Mouse (Mus musculus): ENCODE measurements around the gene Rnaseh2c. TPM values are rescaled to one million over a fixed set of nuclear protein-coding genes. Genes with fewer than 3 reads are reported as not detected.

Gene Rnaseh2c
- polyA plus RNA-seq, 1 experiment from 2014 or later: 162 TPM

GRCm38 (mm10) chr19:5641641-5642040 lies 40.0 kb downstream of the Rnaseh2c start:
- H3K36me3 ChIP-seq (replicated peaks): peaks cover 73% of the 10 kb centered on the region
- ATAC-seq (ENCODE audit: low FRiP score): no peak
- no peak overlapping the region for H3K9ac ChIP-seq
- no peaks in the 10 kb centered on the region for H3K9me3 ChIP-seq
- H3K27me3 ChIP-seq: no peaks in the 10 kb centered on the region
- no peak overlapping the region for H3K4me2 ChIP-seq
- WGBS: 94% methylated on average over 8 of the region's 8 CpGs
- no peak overlapping the region for H3K27ac ChIP-seq
- peaks cover 16% of the 10 kb centered on the region for H3K4me1 ChIP-seq
- H3K4me3 ChIP-seq (replicated peaks): no peak overlapping the region

GRCm38 (mm10) chr19:5645280-5645679 lies 43.6 kb downstream of the Rnaseh2c start:
- Histone ChIP-seq H3K4me3 (replicated peaks) (no peak overlapping the region), H3K9me3 (no peaks in the 10 kb centered on the region), H3K9ac (no peak overlapping the region), H3K4me1 (peaks cover 14% of the 10 kb centered on the region), H3K27me3 (no peaks in the 10 kb centered on the region), H3K4me2 (no peak overlapping the region), H3K27ac (no peak overlapping the region), H3K36me3 (replicated peaks) (peaks cover 78% of the 10 kb centered on the region)
- ATAC-seq (ENCODE audit: low FRiP score): no peak
- 96% methylated on average over 9 of the region's 9 CpGs for WGBS

- Histone ChIP-seq H3K9ac (no peak overlapping the region), H3K4me2 (no peak overlapping the region), H3K27ac (no peak overlapping the region), H3K9me3 (no peaks in the 10 kb centered on the region), H3K27me3 (peaks cover 9% of the 10 kb centered on the region; the same call in 1 of the 2 replicates), H3K36me3 (replicated peaks) (peaks cover 70% of the 10 kb centered on the region), H3K4me1 (peaks cover 14% of the 10 kb centered on the region), H3K4me3 (replicated peaks) (no peak overlapping the region)
- no peak for ATAC-seq (ENCODE audit: low FRiP score)
- WGBS: 92% methylated on average over 8 of the region's 8 CpGs
Measured at GRCm38 (mm10) chr19:5646731-5647330, 45.2 kb downstream of the Rnaseh2c start.

GRCm38 (mm10) chr19:5647791-5648190 lies 46.1 kb downstream of the Rnaseh2c start:
- 90% methylated on average over 6 of the region's 6 CpGs for WGBS
- Histone ChIP-seq H3K4me2 (no peak overlapping the region), H3K27ac (peak overlapping the region; percentile 80; the same call in 1 of the 2 replicates), H3K27me3 (peaks cover 19% of the 10 kb centered on the region), H3K4me3 (replicated peaks) (no peak overlapping the region), H3K36me3 (replicated peaks) (peaks cover 64% of the 10 kb centered on the region), H3K9me3 (no peaks in the 10 kb centered on the region), H3K9ac (no peak overlapping the region), H3K4me1 (peaks cover 14% of the 10 kb centered on the region)
- no peak for ATAC-seq (ENCODE audit: low FRiP score)

- H3K27ac ChIP-seq: peak overlapping the region; percentile 80
- H3K4me3 ChIP-seq (replicated peaks): peak overlapping the region; percentile 25
- peaks cover 25% of the 10 kb centered on the region for H3K27me3 ChIP-seq
- peak; percentile 90 for ATAC-seq (ENCODE audit: low FRiP score)
- no peaks in the 10 kb centered on the region for H3K9me3 ChIP-seq
- H3K4me2 ChIP-seq: peak overlapping the region; percentile 54
- 15% methylated on average over 26 of the region's 26 CpGs for WGBS
- H3K9ac ChIP-seq: peak overlapping the region; percentile 57
- H3K36me3 ChIP-seq (replicated peaks): peaks cover 57% of the 10 kb centered on the region
- peaks cover 14% of the 10 kb centered on the region for H3K4me1 ChIP-seq
Measured at GRCm38 (mm10) chr19:5648401-5649297, 47.0 kb downstream of the Rnaseh2c start.

GRCm38 (mm10) chr19:5649298-5649741 lies 47.6 kb downstream of the Rnaseh2c start:
- no peaks in the 10 kb centered on the region for H3K9me3 ChIP-seq
- H3K27ac ChIP-seq: peak overlapping the region; percentile 80
- H3K4me3 ChIP-seq (replicated peaks): peak overlapping the region; percentile 25
- peak overlapping the region; percentile 54 for H3K4me2 ChIP-seq
- H3K9ac ChIP-seq: peak overlapping the region; percentile 57
- H3K4me1 ChIP-seq: peaks cover 21% of the 10 kb centered on the region
- peaks cover 50% of the 10 kb centered on the region for H3K36me3 ChIP-seq (replicated peaks)
- H3K27me3 ChIP-seq: peaks cover 32% of the 10 kb centered on the region
- no peak; the same call in 1 of the 2 replicates for ATAC-seq (ENCODE audit: low FRiP score)
- WGBS: 79% methylated on average over 6 of the region's 6 CpGs

GRCm38 (mm10) chr19:5651502-5652274 lies 50.0 kb downstream of the Rnaseh2c start:
- Histone ChIP-seq H3K4me2 (no peak overlapping the region), H3K36me3 (replicated peaks) (peaks cover 27% of the 10 kb centered on the region), H3K27me3 (peaks cover 56% of the 10 kb centered on the region), H3K4me1 (peaks cover 29% of the 10 kb centered on the region), H3K9me3 (no peaks in the 10 kb centered on the region), H3K27ac (no peak overlapping the region), H3K4me3 (replicated peaks) (no peak overlapping the region), H3K9ac (no peak overlapping the region)
- 60% methylated on average over 13 of the region's 13 CpGs for WGBS
- ATAC-seq (ENCODE audit: low FRiP score): no peak

- Histone ChIP-seq H3K36me3 (replicated peaks) (peaks cover 18% of the 10 kb centered on the region), H3K4me2 (no peak overlapping the region), H3K4me1 (peaks cover 29% of the 10 kb centered on the region), H3K9ac (no peak overlapping the region), H3K27ac (no peak overlapping the region), H3K9me3 (no peaks in the 10 kb centered on the region), H3K27me3 (peaks cover 58% of the 10 kb centered on the region), H3K4me3 (replicated peaks) (no peak overlapping the region)
- WGBS: 71% methylated on average over 6 of the region's 6 CpGs
- no peak for ATAC-seq (ENCODE audit: low FRiP score)
Measured at GRCm38 (mm10) chr19:5652570-5652969, 50.9 kb downstream of the Rnaseh2c start.

GRCm38 (mm10) chr19:5653969-5654719 lies 52.5 kb downstream of the Rnaseh2c start:
- under 1% methylated on average over 62 of the region's 62 CpGs for WGBS
- Histone ChIP-seq H3K9ac (peak overlapping the region; percentile 47), H3K36me3 (replicated peaks) (0 out of 2 replicates have a peak, but pooled peaks cover 11% of the 10 kb centered on the region), H3K4me3 (replicated peaks) (peak overlapping the region; percentile 41), H3K9me3 (no peaks in the 10 kb centered on the region), H3K27me3 (peaks cover 58% of the 10 kb centered on the region), H3K27ac (no peak overlapping the region), H3K4me2 (peak overlapping the region; percentile 67), H3K4me1 (peaks cover 18% of the 10 kb centered on the region)
- ATAC-seq (ENCODE audit: low FRiP score): peak; percentile 76

- Histone ChIP-seq H3K9ac (peak overlapping the region; percentile 30), H3K4me1 (peaks cover 15% of the 10 kb centered on the region), H3K27me3 (peaks cover 58% of the 10 kb centered on the region), H3K4me3 (replicated peaks) (peak overlapping the region; percentile 41), H3K36me3 (replicated peaks) (0 out of 2 replicates have a peak, but pooled peaks cover 11% of the 10 kb centered on the region), H3K9me3 (no peaks in the 10 kb centered on the region), H3K4me2 (peak overlapping the region; percentile 67), H3K27ac (no peak overlapping the region)
- WGBS: 4% methylated on average over 43 of the region's 43 CpGs
- ATAC-seq (ENCODE audit: low FRiP score): no peak
Measured at GRCm38 (mm10) chr19:5654720-5655298, 53.1 kb downstream of the Rnaseh2c start.

All from forebrain, embryonic 12.5 days (tissue).